Mouse (Mus musculus): ENCODE measurements around the gene Sec14l2. TPM values are rescaled to one million over a fixed set of nuclear protein-coding genes. Genes with fewer than 3 reads are reported as not detected.

Sec14l2 gene
- total and polyA plus RNA-seq, 3 experiments, result 15.5 to 40.1 TPM; not detected in 1

DNA sequence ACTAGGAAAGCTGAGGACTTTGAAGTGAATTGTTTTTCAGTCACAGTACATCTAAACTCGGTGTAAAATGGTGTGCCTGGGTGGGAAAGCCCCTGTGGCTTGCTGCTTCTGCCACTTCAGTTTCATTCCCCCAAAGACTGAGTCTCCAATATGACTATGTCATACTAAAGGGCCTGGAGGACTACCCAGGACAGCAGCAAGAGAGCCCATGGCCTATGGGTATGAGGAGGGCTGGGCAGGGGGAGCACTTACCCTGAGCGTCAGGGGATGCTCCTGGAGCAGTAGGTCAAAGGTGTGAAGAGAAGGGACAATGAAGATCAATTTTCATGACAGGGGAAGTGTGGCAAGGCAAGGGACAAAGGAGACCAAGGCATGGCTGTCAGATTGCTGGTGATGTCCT lies 15.7 kb upstream of the Sec14l2 start:
- no peak for DNase-seq (ENCODE audit: low read depth, low spot score)
- Histone ChIP-seq H3K4me3 (ENCODE audit: control insufficient read depth in 1 of 2, insufficient read depth in 1 of 2, low read depth in 2 of 2, low read length in 2 of 2) (no peak overlapping the region), H3K9ac (ENCODE audit: control insufficient read depth, low read depth, low read length, poor library complexity, severe bottlenecking) (no peak overlapping the region), H3K36me3 (ENCODE audit: control insufficient read depth in 1 of 2, insufficient read depth in 2 of 2, low read length in 2 of 2) (peaks cover 0 to 2% of the 10 kb centered on the region in 2 experiments; a peak in 1 of 4 replicates), H3K27ac (ENCODE audit: control insufficient read depth, low read depth, low read length) (no peak overlapping the region), H3K9me3 (replicated peaks; ENCODE audit: insufficient read depth, low read length) (no peaks in the 10 kb centered on the region), H3K4me1 (ENCODE audit: control insufficient read depth in 1 of 2, insufficient read depth in 2 of 2, low read length in 2 of 2) (peaks cover 5 to 10% of the 10 kb centered on the region in 2 experiments; a peak in 3 of 4 replicates), H3K79me2 (ENCODE audit: control insufficient read depth, insufficient read depth, low read length, poor library complexity) (peaks cover 6% of the 10 kb centered on the region), H3K27me3 (ENCODE audit: control insufficient read depth in 1 of 2, insufficient read depth in 2 of 2, low read length in 2 of 2) (no peaks in the 10 kb centered on the region)
- TF ChIP-seq CHD1 (IDR thresholded peaks at IDR 0.05; ENCODE audit: low read depth, low read length) (no peak), MEF2A (IDR thresholded peaks at IDR 0.05; ENCODE audit: extremely low read depth, insufficient replicate concordance, low read depth, low read length, poor library complexity, severe bottlenecking) (no peak), HCFC1 (IDR thresholded peaks at IDR 0.05; ENCODE audit: low read depth, low read length) (no peak), TCF12 (IDR thresholded peaks at IDR 0.05; ENCODE audit: low read depth, low read length) (no peak), RAD21 (IDR thresholded peaks at IDR 0.05; ENCODE audit: low read depth, low read length) (no peak), POLR2AphosphoS2 (IDR thresholded peaks at IDR 0.05; ENCODE audit: low read length) (no peak), E2F4 (IDR thresholded peaks at IDR 0.05; ENCODE audit: borderline replicate concordance, low read depth, low read length) (no peak), NELFE (IDR thresholded peaks at IDR 0.05; ENCODE audit: low read depth, low read length) (no peak), MAZ (IDR thresholded peaks at IDR 0.05; ENCODE audit: low read depth, low read length) (no peak), SMC3 (IDR thresholded peaks at IDR 0.05; ENCODE audit: low read depth, low read length) (no peak), SIN3A (IDR thresholded peaks at IDR 0.05; ENCODE audit: low read length) (no peak), EP300 (IDR thresholded peaks at IDR 0.05; ENCODE audit: low read depth in 1 of 2, low read length in 2 of 2) (no peak), TBP (IDR thresholded peaks at IDR 0.05; ENCODE audit: low read depth, low read length) (no peak), GATA1 (IDR thresholded peaks at IDR 0.05; ENCODE audit: low read depth, low read length) (no peak), CTCF (IDR thresholded peaks at IDR 0.05 in 2 of 3, conservative IDR thresholded peaks at IDR 0.05 in 1 of 3; ENCODE audit: control insufficient read depth in 1 of 3, insufficient read depth in 1 of 3, low read depth in 2 of 3, low read length in 3 of 3, poor library complexity in 1 of 3, severe bottlenecking in 1 of 3) (no peak), ETS1 (IDR thresholded peaks at IDR 0.05; ENCODE audit: low read depth, low read length) (no peak)

DNA sequence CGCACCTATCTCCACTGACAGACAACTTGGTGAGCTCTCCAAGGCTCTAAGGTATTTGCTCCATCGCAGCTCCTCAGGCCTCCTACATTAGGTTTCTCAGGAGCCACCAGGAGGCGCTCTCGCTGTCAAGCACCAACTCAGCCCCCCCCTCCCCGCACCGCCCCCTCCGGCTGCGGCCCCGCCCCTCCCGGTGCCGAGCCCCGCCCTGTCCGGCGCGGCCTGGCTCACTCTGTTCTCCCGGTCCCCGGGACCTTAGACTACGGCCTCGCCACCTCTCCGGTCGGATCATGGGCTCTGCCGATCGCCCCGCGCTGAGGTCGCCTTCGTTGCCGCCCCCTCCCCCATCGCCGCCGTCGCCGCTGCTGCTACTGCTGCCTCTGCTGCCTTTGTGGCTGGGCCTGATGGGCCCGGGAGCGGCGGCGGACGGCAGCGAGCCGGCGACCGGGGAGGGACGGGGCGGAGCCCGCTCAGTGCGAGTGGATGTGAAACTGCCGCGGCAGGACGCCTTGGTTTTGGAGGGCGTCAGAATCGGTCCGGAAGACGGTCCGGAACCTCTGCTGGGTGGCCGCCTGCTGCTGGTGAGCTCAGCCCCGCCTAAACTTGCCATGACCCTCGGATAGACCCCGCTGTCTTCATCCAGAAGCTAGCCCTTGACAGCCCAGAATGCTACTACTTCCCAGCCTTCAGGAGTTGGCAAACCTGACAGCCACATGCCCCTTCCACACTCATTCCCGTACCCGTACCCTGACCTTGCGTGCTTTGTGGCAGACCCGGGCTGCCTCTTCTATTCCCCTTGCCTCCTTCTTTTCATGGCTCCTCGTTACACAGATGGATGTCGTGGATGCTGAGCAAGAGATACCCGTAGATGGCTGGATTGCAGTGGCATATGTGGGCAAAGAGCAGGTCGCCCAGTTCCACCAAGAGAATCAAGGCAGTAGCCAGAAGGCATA lies 12.0 kb upstream of the Sec14l2 start, which contains the start of gene Rnf215:
Gene Rnf215, plus strand, starts transcription at position 217 of the 950 bp plus-strand sequence.
- DNase-seq (ENCODE audit: low read depth, low spot score), result peak; percentile 96
- H3K79me2 ChIP-seq (ENCODE audit: control insufficient read depth, insufficient read depth, low read length, poor library complexity), result peaks cover 6% of the 10 kb centered on the region
- peak within 1 kb of the TSS; percentile 40 for H3K27ac ChIP-seq (ENCODE audit: control insufficient read depth, low read depth, low read length)
- H3K9me3 ChIP-seq (replicated peaks; ENCODE audit: insufficient read depth, low read length), result no peaks in the 10 kb centered on the region
- H3K27me3 ChIP-seq (ENCODE audit: control insufficient read depth in 1 of 2, insufficient read depth in 2 of 2, low read length in 2 of 2), result no peaks in the 10 kb centered on the region
- peaks cover 5 to 10% of the 10 kb centered on the region in 2 experiments; a peak in 3 of 4 replicates for H3K4me1 ChIP-seq (ENCODE audit: control insufficient read depth in 1 of 2, insufficient read depth in 2 of 2, low read length in 2 of 2)
- peak within 1 kb of the TSS; percentile 93 for H3K9ac ChIP-seq (ENCODE audit: control insufficient read depth, low read depth, low read length, poor library complexity, severe bottlenecking)
- peaks cover 0 to 2% of the 10 kb centered on the region in 2 experiments; a peak in 1 of 4 replicates for H3K36me3 ChIP-seq (ENCODE audit: control insufficient read depth in 1 of 2, insufficient read depth in 2 of 2, low read length in 2 of 2)
- H3K4me3 ChIP-seq (ENCODE audit: control insufficient read depth in 1 of 2, insufficient read depth in 1 of 2, low read depth in 2 of 2, low read length in 2 of 2), result peak within 1 kb of the TSS; percentile 70 to 90
- TF ChIP-seq MYB (IDR thresholded peaks at IDR 0.05; ENCODE audit: low read depth, low read length) (no peak), SIN3A (IDR thresholded peaks at IDR 0.05; ENCODE audit: low read length) (peak; percentile 25), NRF1 (IDR thresholded peaks at IDR 0.05; ENCODE audit: insufficient read depth, low read depth, low read length, poor library complexity, severe bottlenecking) (no peak), POLR2AphosphoS5 (IDR thresholded peaks at IDR 0.05; ENCODE audit: borderline replicate concordance, low read depth, low read length) (no peak), MAFK (IDR thresholded peaks at IDR 0.05; ENCODE audit: borderline replicate concordance, low read depth, low read length) (no peak), USF2 (IDR thresholded peaks at IDR 0.05; ENCODE audit: borderline replicate concordance in 1 of 2, insufficient read depth in 1 of 2, low read depth in 1 of 2, low read length in 2 of 2) (no peak), NELFE (IDR thresholded peaks at IDR 0.05; ENCODE audit: low read depth, low read length) (peak; percentile 81), RCOR1 (IDR thresholded peaks at IDR 0.05; ENCODE audit: low read depth, low read length) (no peak), TBP (IDR thresholded peaks at IDR 0.05; ENCODE audit: low read depth, low read length) (no peak), MAX (IDR thresholded peaks at IDR 0.05; ENCODE audit: low read length) (0 out of 2 replicates have a peak, but pooled peaks have one; percentile 22), CTCF (IDR thresholded peaks at IDR 0.05 in 2 of 3, conservative IDR thresholded peaks at IDR 0.05 in 1 of 3; ENCODE audit: control insufficient read depth in 1 of 3, insufficient read depth in 1 of 3, low read depth in 2 of 3, low read length in 3 of 3, poor library complexity in 1 of 3, severe bottlenecking in 1 of 3) (peak; percentile 56 to 99 (median 77)), POLR2AphosphoS2 (IDR thresholded peaks at IDR 0.05; ENCODE audit: low read length) (peak; percentile 60; the same call in 1 of the 2 replicates), JUND (IDR thresholded peaks at IDR 0.05; ENCODE audit: low read depth, low read length) (no peak), ZC3H11A (IDR thresholded peaks at IDR 0.05; ENCODE audit: low read depth, low read length) (peak; percentile 32; the same call in 1 of the 2 replicates), EP300 (IDR thresholded peaks at IDR 0.05; ENCODE audit: low read depth in 1 of 2, low read length in 2 of 2) (no peak), CHD1 (IDR thresholded peaks at IDR 0.05; ENCODE audit: low read depth, low read length) (no peak), MAZ (IDR thresholded peaks at IDR 0.05; ENCODE audit: low read depth, low read length) (peak; percentile 97), TCF12 (IDR thresholded peaks at IDR 0.05; ENCODE audit: low read depth, low read length) (no peak), ZMIZ1 (IDR thresholded peaks at IDR 0.05; ENCODE audit: low read depth, low read length) (peak; percentile 47; the same call in 1 of the 2 replicates), GATA1 (IDR thresholded peaks at IDR 0.05; ENCODE audit: low read depth, low read length) (no peak)
